ENCODE assay signal across 12 mouse cellular contexts in genomic region chr2:9352190-9352589, GRCm38 (mm10).
A peak's percentile ranks its signal among the peaks of the same experiment; 100 is the strongest.
DNase-seq lines count a peak whose midpoint lies in the region; ATAC-seq and TF ChIP-seq lines count a peak whose summit lies in the region.
"Had no signal": no experiment of that assay in that cellular context is flagged by ENCODE, and none has a peak within 500 bp of the region (broad histone marks: within the 10 kb centered on the region; RNA-seq: fewer than 3 reads in every experiment).

No protein-coding gene starts in this region.

- 48% methylated on average over 7 of the region's 7 CpGs for WGBS in hindbrain, embryonic 14.5 days
- WGBS in hindbrain, embryonic 13.5 days, result 55% methylated on average over 7 of the region's 7 CpGs
- WGBS in neural tube, embryonic 13.5 days, result 33% methylated on average over 7 of the region's 7 CpGs
- WGBS in forebrain, postnatal 0 days, result 29% methylated on average over 7 of the region's 7 CpGs

- H3K9ac ChIP-seq in hindbrain, embryonic 14.5 days, result no peak overlapping the region
- no peak overlapping the region for H3K9ac ChIP-seq in hindbrain, embryonic 13.5 days
- no peak overlapping the region for H3K9ac ChIP-seq in neural tube, embryonic 13.5 days
- no peak overlapping the region for H3K9ac ChIP-seq in forebrain, postnatal 0 days
- H3K9ac ChIP-seq: liver, postnatal 0 days had no signal

- H3K27ac ChIP-seq in hindbrain, embryonic 14.5 days, result no peak overlapping the region
- H3K27ac ChIP-seq in hindbrain, embryonic 13.5 days, result no peak overlapping the region
- H3K27ac ChIP-seq in neural tube, embryonic 13.5 days (replicated peaks), result no peak overlapping the region
- H3K27ac ChIP-seq in forebrain, postnatal 0 days (ENCODE audit: low read depth, low read length), result no peak overlapping the region
- H3K27ac ChIP-seq: kidney, postnatal 0 days had no signal

- H3K9me3 ChIP-seq in hindbrain, embryonic 14.5 days (ENCODE audit: control insufficient read depth, low read length), result no peaks in the 10 kb centered on the region
- no peaks in the 10 kb centered on the region for H3K9me3 ChIP-seq in hindbrain, embryonic 13.5 days
- H3K9me3 ChIP-seq in neural tube, embryonic 13.5 days, result no peaks in the 10 kb centered on the region
- H3K9me3 ChIP-seq in forebrain, postnatal 0 days (ENCODE audit: low read length), result no peaks in the 10 kb centered on the region

- no peaks in the 10 kb centered on the region for H3K27me3 ChIP-seq in hindbrain, embryonic 14.5 days (ENCODE audit: control insufficient read depth, insufficient read depth, low read length)
- no peaks in the 10 kb centered on the region for H3K27me3 ChIP-seq in hindbrain, embryonic 13.5 days
- H3K27me3 ChIP-seq in neural tube, embryonic 13.5 days, result no peaks in the 10 kb centered on the region
- H3K27me3 ChIP-seq in forebrain, postnatal 0 days (ENCODE audit: insufficient read depth, low read length), result no peaks in the 10 kb centered on the region

- DNase-seq in hindbrain, embryonic 14.5 days (ENCODE audit: low spot score), result no peak
- DNase-seq in neural tube, embryonic 10.5 days (ENCODE audit: extremely low spot score, low spot score), result no peak
- peak; percentile 80 for DNase-seq in forebrain, postnatal 0 days
- DNase-seq in urinary bladder, postnatal 25 days (ENCODE audit: low spot score), result peak; percentile 32
- DNase-seq in frontal cortex, postnatal 14 days (ENCODE audit: low spot score in 2 of 2), result no peak
- no peak for DNase-seq in thymus, adult 18-20 months
- DNase-seq: gastrocnemius, postnatal 36 days; heart, postnatal 10 days; liver, postnatal 0 days had no signal

- TF ChIP-seq CTCF in forebrain, postnatal 0 days (IDR thresholded peaks at IDR 0.05; ENCODE audit: low read depth), result no peak

- 0 out of 2 replicates have a peak, but pooled peaks have one; percentile 24 for ATAC-seq in hindbrain, embryonic 14.5 days (ENCODE audit: low FRiP score)
- ATAC-seq in hindbrain, embryonic 13.5 days (ENCODE audit: low FRiP score), result no peak; the same call in 1 of the 2 replicates
- ATAC-seq in neural tube, embryonic 13.5 days (ENCODE audit: low read depth), result peak; percentile 50; the same call in 1 of the 2 replicates
- ATAC-seq in forebrain, postnatal 0 days, result peak; percentile 96
- ATAC-seq: liver, postnatal 0 days had no signal

- no peak overlapping the region for H3K4me2 ChIP-seq in hindbrain, embryonic 14.5 days (replicated peaks)
- no peak overlapping the region for H3K4me2 ChIP-seq in hindbrain, embryonic 13.5 days
- H3K4me2 ChIP-seq in neural tube, embryonic 13.5 days, result no peak overlapping the region
- H3K4me2 ChIP-seq in forebrain, postnatal 0 days (ENCODE audit: low read depth), result no peak overlapping the region

- H3K4me1 ChIP-seq in hindbrain, embryonic 14.5 days (replicated peaks; ENCODE audit: control insufficient read depth, insufficient read depth, low read length), result no peaks in the 10 kb centered on the region
- H3K4me1 ChIP-seq in hindbrain, embryonic 13.5 days (replicated peaks), result no peaks in the 10 kb centered on the region
- peaks cover 5% of the 10 kb centered on the region; the same call in 1 of the 2 replicates for H3K4me1 ChIP-seq in neural tube, embryonic 13.5 days (replicated peaks)
- H3K4me1 ChIP-seq in forebrain, postnatal 0 days (ENCODE audit: insufficient read depth), result no peaks in the 10 kb centered on the region

- no peak overlapping the region for H3K4me3 ChIP-seq in hindbrain, embryonic 14.5 days (replicated peaks; ENCODE audit: low read length)
- no peak overlapping the region for H3K4me3 ChIP-seq in hindbrain, embryonic 13.5 days
- no peak overlapping the region for H3K4me3 ChIP-seq in neural tube, embryonic 13.5 days
- no peak overlapping the region for H3K4me3 ChIP-seq in forebrain, postnatal 0 days (ENCODE audit: low read depth, low read length)

- H3K36me3 ChIP-seq in hindbrain, embryonic 14.5 days (replicated peaks; ENCODE audit: control insufficient read depth, insufficient read depth), result no peaks in the 10 kb centered on the region
- H3K36me3 ChIP-seq in hindbrain, embryonic 13.5 days, result no peaks in the 10 kb centered on the region
- no peaks in the 10 kb centered on the region for H3K36me3 ChIP-seq in neural tube, embryonic 13.5 days
- H3K36me3 ChIP-seq in forebrain, postnatal 0 days (ENCODE audit: insufficient read depth), result no peaks in the 10 kb centered on the region

Comparison
In these comparisons a context has a peak if more than half of its experiments do, and no peak if none do; other contexts are left out.
1. DNase-seq: peak in forebrain, postnatal 0 days (single experiment) and urinary bladder, postnatal 25 days (single experiment); none in hindbrain, embryonic 14.5 days (single experiment), neural tube, embryonic 10.5 days (single experiment), frontal cortex, postnatal 14 days (0 of 2) and thymus, adult 18-20 months (0 of 2).